Mouse (Mus musculus) heart, adult 18-20 months (tissue): Measurements from ENCODE around the gene Oas1f. TPM values are rescaled to one million over a fixed set of nuclear protein-coding genes. Genes with fewer than 3 reads are reported as not detected.
"Not testable (repeated sequence)": the region's sequence is repeated elsewhere in the genome, so short reads cannot be mapped to it uniquely, and the experiment has no call there.

ENCODE experiments used
- DNase-seq, 2 experiments: peaks; one replicate each; pipeline ENCODE4 v3.0.0; 2021 to 2022; ENCODE audit warnings: mixed read lengths in 1 of 2
- long read RNA-seq, 2 experiments: library from polyadenylated mRNA; stranded (forward); transcript quantifications; one replicate each; pipeline ENCODE4 v2.0.0; 2021
- total RNA-seq, 2 experiments: library from RNA; stranded (reverse); gene quantifications; 2 replicates each; pipeline ENCODE4 v1.2.3; 2021

The Oas1f gene
- not detected for total RNA-seq
- long read RNA-seq, experiment 1: 0 reads
- long read RNA-seq, experiment 2: 0 reads

DNA sequence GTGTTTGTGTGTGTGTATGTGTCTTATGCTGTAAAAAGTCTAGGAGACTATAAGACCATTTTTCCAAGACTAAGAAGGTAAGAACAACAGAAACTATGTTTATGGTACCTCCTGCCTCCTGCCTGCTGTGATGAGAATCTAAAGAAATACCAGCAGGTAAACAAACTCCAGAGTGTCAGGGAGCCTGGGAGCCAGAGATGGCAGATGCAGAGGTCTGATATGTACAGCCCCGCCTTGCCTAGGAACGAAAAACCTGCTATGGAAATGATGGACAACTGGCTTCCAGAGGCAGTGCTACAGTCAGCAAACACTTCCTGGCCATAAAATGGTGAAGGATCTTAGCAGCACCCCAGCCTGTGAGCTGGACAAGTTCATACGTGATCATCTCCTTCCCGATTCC is at the start of gene Oas1f:
Gene Oas1f, plus strand, starts transcription at position 301 of the 400 bp plus-strand sequence.
- no peak for DNase-seq

DNA sequence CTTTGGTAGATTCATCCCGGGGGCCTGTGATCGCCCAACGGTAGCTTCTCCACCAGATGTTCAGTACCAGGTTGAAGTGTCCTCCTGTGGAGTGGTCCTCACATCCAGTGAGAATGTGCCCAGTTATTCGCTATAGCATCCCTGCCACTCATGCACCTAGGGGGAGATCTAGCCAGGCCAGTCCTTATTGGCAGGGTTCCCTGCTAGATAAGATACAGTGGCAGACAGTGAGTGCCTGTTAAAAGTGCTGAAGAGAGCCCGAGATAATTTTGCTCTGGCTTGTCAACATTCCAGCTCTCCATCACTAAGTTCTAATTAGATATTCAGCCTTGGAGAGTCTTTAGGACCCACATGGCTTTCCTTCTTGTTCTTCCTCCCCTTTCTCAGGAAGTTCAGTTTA is 49.0 kb upstream of the Oas1f start:
- DNase-seq: not testable (repeated sequence)

DNA sequence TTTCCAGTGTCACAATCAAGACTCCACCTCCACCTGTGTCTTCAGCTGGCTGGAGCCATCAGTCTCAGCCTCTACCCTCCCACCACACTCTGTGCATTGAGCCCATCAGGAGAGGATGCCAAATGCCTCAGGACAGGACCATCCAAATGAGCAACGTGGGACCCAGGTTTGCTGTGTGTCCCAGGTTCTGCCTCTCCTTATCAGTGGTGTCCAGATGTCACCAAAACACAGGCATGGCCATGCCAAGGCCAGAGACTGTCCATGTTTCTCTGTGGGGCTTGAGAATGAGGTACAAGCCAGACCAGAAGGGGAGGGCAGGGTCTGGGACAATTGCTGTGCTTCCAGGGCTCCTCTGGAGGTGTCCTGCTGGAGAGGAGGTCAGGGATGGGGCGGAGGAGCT is 48.2 kb upstream of the Oas1f start:
- not testable (repeated sequence) for DNase-seq

DNA sequence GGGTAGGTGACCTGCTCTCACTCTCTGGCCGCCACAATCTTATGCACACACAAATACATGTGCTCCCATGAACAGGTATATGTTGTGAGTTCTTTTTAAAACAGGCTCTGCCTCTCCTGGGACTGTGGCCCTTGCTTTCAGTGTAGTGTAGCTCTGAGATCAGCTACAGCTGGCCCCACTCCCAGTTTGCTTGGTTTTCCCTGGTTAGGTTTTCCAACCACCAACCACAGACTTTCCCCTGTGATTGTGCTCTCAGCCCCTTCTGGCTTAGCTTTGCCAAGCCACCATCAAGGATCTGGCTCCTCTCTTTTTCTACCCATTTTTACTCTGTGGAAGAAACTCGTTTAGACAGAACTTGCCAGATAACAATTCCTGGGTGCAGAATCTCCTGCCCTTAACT is 43.6 kb upstream of the Oas1f start:
- no peak for DNase-seq

DNA sequence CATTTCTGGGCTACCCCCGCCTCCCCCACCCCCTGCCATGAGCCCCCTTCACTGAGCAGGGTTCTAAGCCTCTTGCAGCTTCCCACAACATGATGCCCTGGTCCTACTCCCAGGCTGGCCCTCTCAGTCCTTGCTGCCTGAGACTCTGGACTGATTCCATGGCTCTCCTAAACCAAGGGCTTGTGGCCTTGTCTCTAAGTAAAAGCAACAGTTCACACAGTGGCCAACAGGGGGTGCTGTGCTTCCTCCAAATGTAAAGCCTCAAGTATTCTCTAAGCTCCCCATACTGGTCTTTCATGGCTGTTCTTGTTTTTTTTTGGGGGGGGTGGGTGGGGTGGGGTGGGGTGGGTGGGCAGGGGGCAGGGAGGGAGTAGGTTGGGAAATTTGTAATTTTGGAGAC is 40.7 kb upstream of the Oas1f start:
- DNase-seq: peak; percentile 23 to 52

DNA sequence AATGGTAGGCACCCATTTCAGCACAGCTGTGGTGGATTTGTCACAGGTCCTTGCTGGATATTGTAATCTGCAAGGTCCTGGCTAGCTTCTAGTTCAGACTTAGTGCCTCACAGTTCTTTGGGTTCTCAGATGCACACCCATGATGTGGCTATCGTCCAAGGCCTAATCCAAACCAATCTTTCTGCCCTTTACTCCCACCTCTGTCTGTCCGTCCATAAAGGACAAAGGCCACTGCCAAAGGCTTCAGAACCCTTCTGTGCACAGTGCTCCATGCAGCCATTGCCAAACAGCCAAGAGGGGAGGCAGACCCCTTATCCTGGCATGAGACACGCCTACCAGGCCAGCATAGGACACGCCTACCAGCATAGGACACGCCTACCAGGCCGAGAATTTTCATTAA is 38.0 kb upstream of the Oas1f start:
- no peak for DNase-seq

DNA sequence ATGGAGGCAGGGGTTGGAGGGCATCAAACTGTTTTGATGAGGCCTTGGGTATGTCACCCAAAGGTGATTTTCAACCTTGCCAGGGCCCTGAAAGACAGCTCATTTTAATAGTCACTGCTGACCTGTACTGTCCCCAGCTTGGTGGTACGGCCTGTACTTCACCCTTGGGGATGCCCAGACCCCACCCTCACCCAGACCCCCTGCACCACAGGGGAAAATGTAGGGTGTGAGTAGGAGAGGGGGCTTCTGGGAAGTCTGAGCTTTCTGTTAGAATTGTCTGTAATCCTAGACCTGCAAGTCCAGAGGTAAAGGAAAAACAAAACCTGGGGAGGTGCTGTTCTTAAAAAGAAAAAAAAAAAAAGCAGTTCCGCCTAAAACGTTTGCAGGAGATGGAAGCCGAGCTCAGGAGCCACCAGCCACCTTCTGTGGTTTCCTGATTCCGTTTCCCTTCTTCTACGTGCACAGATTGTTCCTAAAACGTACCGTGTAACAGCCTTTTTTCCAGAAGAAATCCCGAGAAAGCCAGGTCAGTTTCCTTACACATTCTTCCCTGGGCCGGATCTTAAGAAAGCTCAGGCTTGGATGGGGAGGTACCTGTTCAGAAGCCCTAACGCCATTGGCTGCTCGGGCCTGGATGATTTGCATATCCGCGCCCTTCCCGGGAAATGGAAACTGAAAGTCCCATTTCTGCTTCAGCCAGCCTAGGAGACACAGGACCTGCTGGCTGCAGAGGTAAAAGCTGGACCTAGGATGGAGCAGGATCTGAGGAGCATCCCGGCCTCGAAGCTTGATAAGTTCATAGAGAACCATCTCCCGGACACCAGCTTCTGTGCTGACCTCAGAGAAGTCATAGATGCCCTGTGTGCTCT is 35.0 kb upstream of the Oas1f start, which contains the start of gene Oas1c:
Gene Oas1c, minus strand, starts transcription at position 564 of the 869 bp plus-strand sequence.
- peak; percentile 92 to 94 for DNase-seq

DNA sequence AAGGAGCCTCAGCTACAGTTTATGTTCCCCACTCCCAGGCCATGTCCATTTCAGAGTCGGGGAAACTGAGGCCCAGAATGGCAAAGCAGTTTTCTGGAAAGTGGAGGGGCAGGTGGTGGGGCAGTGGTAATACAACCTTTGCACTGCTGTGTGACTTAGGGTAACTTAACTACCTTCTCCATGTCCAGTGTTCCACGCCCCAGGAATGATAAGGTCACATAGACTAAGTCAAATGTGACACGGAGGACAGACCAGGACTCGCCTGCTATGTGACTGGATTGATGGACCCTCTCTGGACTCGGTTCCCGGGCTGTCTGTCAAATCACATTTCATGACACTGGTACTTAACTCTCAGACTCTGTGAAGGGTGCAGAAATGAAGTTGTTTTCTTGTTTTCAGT is 34.1 kb upstream of the Oas1f start:
- no peak for DNase-seq

DNA sequence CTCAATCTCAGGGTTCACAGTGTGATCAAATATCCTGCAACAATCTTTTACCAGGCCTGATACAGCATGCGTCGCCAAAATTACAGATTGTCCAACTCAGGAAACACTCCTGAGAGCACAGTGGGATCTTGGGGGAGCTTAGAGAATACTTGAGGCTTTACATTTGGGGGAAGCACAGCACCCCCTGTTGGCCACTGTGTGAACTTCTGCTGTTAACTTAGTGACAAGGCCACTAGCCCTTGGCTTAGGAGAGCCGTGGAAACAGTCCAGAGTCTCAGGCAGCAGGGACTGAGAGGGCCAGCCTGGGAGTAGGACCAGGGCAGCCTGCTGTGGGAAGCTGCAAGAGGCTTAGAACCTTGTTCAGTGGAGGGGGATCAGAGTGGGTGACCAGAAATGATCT is 31.2 kb upstream of the Oas1f start:
- DNase-seq: peak; percentile 16 to 39

DNA sequence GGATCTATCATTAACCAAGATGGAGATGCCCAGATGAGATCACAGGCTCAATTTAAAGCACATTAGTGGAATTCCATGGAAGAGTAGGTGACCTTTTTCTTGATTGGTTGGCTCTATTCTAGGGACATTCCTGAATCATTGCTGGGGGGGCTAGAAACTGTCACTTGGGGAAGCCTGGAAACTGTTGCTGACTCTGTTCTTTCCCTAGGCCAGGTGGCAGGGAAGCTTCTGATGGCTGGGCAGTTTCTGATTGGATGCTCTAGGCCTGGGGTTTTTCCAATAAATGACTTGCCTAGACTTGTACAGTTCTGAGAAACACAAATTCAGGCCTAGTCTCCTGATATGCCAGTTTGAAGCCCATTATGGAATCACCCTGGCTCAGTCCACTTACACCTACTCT is 28.2 kb upstream of the Oas1f start:
- DNase-seq: no peak

DNA sequence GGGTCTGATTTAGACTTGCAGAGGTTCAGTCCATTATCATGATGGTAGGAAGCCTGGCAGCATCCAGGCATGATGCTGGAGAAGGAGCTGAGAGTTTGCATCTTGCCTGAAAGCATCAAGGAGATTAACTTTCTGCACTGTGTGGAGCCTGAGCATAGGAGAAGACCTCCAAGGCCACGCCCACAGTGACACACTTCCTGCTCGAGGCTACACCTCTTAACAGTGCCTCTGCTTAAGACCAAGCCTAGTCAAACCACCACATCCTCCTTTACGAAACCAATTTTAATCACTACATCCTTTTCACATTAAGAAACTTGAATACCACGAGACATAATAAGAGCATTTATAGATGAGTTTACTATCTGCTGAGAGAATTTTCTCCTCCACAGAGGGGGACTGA is 16.1 kb upstream of the Oas1f start:
- no peak for DNase-seq

DNA sequence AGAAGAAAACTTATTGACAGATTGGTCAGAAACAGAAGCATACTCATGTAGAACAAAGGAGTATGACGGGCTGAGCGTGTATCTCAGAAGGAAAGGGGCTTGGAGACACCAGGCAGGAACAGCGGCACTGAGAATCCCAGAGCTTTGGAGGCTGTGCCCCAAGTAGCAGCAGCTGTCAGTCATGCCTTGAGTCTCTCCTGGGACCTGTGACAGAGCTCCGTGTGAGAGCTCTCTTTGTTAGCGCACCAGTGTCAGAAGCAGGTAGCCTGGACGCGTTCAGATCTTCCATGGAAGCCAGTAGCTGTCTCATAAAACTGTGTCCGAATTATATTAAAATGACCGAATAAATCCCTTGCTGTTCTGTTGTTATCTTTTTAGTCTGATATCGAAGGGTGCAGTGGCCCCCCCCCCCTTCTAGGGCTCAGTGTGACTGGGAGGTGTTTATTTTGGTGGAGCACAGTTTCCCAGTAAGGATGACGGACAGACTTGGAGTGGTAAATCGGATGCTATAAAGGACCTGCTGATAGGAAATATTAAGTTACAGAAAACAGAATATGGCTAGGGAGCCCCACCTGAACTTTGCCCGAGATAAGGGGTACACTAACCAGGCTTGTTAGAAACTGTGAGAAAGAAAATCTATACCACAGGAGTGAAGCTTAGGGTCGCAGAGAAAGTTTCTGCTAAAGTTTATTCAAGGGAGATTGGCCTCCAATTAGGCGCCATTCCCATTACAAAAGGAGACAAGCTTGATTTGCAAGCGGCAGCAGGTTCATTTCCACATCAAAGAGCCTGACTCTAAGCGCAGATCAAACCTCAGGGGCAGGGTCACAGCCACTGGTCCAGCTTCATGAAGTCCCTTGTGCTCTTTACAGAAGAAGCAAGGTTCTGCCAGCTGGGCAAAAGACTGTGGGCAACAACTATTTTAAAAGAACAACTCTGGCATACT is 13.6 kb upstream of the Oas1f start:
- no peak for DNase-seq

DNA sequence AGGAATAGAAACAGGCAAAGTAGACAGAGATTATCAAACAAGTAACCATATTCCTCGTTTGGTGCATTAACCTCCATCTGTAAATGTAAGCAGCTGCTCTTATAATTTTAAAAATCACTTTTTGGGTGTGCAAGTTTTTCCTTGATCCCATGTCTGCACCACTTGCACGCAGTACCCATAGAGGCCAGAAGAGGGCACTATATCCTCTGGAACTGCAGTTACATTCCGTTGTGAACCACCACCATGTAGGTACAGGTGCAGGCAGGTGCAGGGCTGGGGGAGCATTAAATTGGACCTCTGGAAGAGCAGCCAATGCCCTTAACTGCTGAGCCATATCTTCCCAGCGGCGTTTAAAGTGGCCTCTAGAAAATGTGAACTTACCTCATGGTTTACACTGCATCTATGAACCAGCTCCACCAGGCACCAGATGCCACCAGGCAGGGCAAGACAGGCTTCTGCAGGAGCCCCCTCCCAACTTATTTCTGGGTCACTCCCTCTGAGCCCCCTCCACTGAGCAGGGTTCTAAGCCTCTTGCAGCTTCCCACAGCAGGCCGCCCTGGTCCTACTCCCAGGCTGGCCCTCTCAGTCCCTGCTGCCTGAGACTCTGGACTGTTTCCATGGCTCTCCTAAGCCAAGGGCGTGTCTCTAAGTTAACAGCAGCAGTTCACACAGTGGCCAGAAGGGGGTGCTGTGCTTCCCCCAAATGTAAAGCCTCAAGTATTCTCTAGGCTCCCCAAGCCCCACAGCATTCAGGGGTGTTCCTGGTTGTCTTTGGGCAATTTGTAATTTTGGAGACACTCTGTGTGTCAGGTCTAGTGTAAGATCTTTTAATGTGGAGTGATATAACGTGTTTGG is 10.2 kb upstream of the Oas1f start:
- peak in 1 of 2 experiments; percentile 64 for DNase-seq

DNA sequence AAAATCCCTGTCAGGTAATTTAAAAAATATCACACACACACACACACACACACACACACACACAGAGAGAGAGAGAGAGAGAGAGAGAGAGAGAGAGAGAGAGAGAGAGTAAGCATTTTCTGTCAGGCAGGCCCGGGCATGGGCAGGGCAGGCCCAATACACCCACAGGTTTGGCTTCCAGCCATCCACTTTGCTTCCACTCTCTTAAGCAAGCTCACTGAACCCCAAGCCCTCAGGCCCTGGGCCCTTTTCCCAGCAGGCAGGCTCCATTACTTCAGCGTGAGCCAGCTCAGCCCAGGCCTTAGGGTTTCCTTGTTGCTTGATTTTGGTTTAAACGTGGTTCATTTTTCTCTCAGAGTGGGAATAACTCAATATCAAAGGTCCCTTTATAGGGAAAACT is 2.5 kb upstream of the Oas1f start:
- peak; percentile 22 to 23 for DNase-seq

DNA sequence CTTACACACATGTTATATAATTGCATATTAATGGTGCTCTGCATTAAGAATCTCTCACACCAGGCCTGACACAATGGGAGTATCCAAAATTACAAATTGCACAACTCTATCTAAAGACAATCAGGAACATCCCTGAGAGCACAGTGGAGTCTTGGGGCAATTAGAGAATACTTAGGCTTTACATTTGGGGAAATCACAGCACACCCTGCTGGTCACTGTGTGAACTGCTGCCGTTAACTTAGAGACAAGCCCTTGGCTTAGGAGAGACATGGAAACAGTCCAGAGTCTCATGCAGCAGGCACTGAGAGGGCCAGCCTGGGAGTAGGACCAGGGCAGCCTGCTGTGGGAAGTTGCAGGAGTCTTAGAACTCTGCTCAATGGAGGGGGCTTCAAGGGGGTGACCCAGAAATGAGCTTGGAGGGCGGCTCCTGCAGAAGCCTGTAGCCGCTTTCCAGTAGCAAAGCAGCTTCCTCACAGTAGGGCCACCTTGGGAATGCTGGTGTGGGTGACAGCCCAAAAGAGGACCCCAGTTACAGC is 2.5 kb downstream of the Oas1f start:
- DNase-seq: peak; percentile 16 to 37

DNA sequence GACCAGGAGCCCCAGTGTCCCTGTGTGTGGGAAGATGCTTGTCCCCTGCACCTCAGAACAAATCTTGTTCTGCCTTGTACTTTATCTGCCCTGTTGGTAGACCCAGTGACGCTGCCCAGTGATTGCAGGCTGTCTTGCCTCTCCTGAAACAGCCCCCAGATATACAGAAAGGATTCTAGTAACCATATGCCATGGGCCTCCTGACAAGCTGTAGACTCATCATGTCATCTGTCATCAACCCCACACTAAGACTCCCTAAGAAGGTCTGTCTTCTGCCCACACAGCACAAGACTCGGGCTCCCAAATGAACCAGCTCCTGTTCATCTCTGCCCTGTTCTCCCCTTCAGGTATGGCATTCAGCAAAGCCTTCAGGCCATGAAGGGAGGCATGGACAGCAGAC is 12.1 kb downstream of the Oas1f start:
- no peak for DNase-seq

DNA sequence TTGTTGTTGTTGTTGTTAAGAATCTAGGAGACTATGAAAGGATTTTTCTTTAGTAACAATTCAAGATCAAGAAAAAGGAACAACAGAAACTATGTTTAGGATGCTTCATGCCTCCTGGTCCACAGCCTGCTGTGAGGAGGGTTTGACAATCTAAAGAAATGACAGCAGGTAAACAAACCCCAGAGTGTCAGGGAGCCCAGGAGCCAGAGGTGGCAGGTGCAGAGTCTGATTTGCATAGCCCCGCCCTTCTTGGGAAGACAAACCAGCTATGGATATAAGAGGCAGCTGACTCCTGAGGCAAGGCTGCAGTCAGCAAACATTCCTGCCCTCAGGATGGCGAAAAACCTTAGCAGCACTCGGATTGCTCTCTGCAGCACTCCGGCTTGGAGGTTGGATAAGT is 14.0 kb downstream of the Oas1f start, which contains the start of gene Oas1h:
Gene Oas1h, plus strand, starts transcription at position 301 of the 400 bp plus-strand sequence.
- DNase-seq: no peak

DNA sequence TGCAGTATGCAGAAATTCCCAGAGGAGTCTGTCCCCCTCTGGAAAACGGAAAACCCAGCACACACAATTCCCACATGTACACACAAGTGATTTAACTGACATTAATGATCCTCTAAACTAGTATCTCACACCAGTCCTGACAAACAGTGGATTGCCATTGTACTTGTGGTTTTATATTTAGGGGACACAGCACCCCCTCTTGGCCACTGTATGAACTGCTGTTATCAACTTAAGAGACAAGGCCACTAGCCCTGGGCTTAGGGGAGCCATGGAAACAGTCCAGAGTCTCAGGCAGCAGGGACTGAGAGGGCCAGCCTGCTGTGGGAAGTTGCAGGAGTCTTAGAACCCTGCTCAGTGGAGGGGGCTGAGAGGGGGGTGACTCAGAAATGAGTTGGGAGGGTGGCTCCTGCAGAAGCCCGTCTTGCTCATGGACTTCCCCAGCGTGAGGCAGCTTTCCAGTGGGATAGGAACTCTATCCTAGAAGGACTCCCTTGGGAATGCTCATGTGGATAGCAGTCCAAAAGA is 18.2 kb downstream of the Oas1f start:
- DNase-seq: no peak

DNA sequence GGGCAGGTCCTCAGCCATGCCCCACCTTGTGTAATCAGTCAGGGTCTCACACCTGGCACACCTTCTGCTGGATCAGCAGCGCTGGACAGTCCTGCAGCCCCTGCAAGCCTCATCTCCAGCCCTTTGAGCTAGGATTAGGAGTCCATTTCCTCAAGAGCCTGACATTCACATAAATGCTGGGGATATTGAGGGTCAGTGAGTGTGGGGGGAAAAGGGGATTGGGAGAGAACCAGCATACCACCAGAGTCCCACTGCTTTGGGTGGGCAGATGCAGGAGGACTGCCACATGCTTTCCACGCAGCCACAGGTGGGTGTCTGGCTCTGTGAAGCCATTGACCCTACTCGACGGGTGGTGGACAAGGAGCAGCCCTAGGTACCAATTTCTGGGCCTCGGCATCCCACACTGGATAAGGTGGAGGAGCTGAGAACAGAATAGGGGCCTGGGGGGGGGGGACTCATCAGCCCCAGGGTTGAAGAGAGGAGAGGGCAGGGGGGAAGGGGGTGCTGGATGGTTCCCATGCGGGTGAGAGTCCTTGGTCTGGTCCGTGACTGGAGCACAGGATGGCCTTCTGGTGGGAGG is 22.4 kb downstream of the Oas1f start:
- no peak for DNase-seq

DNA sequence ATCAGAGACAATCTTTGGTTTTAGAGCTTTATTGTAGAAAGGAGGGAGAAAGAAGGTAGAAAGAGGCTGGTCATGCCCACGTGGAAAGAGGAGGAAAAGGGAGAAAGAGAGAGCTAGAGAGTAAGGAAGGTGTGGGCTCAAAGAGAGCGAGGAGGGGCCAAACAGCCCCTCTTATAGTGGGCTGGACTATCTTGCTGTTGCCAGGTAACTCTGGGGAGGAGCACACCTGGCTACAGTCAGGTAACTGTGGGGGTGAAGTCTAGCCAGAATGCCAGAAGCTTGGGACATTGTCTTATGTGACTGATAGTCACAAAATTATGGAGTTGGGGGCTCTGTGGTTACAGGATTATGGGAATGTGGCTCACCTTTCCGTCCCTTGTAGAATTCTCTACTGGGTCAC is 22.9 kb downstream of the Oas1f start:
- no peak for DNase-seq

DNA sequence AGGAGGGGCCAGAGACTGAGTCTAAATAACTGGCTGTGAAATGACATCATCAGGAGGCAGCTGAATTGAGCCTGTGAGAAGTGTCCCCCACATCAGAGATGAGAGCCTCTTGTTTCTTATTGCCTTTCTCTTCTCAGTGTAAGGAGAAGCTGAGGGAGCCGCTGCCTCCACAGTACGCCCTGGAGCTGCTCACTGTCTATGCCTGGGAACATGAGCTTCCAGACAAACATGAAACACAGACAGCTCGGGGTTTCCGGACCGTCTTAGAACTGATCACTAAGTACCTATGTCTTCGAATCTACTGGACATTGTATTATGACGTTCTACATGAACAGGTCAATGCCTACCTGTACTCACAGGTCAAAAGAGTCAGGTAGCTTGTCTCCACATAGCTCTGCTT is 23.6 kb downstream of the Oas1f start:
- no peak for DNase-seq
